Mouse (Mus musculus) limb, embryonic 12.5 days (tissue): ENCODE data around the gene Fam169a. TPM values are rescaled to one million over a fixed set of nuclear protein-coding genes. Genes with fewer than 3 reads are reported as not detected.
"Not testable (repeated sequence)": the region's sequence is repeated elsewhere in the genome, so short reads cannot be mapped to it uniquely, and the experiment has no call there.

Source experiments
- ATAC-seq: fragments of 200-750 bp; cut with Nextera tagmentation; 2 replicates; pipeline ENCODE4 v1.8.0; 2017; ENCODE audit warnings: low read depth, moderate TSS enrichment; ENCODE audit not compliant: insufficient number of reproducible peaks, insufficient read depth, low FRiP score, low TSS enrichment
- H3K27ac ChIP-seq: fragments of 300-500 bp; sonication (generic); 2 replicates; pipeline ENCODE4 v1.5.1; 2016; ENCODE audit warnings: mild to moderate bottlenecking, moderate library complexity
- H3K27me3 ChIP-seq: fragments of 300-500 bp; sonication (generic); 2 replicates; pipeline ENCODE4 v1.6.1; 2016; ENCODE audit warnings: mild to moderate bottlenecking, moderate library complexity
- H3K36me3 ChIP-seq: fragments of 300-500 bp; sonication (generic); 2 replicates; pipeline ENCODE4 v1.6.1; 2016; ENCODE audit warnings: mild to moderate bottlenecking, moderate library complexity
- H3K4me1 ChIP-seq: fragments of 300-500 bp; sonication (generic); replicated peaks from 2 replicates; pipeline ENCODE4 v1.6.1; 2016
- H3K4me2 ChIP-seq: fragments of 300-500 bp; sonication (generic); 2 replicates; pipeline ENCODE4 v1.6.1; 2016; ENCODE audit warnings: mild to moderate bottlenecking, moderate library complexity
- H3K4me3 ChIP-seq: fragments of 300-500 bp; sonication (generic); replicated peaks from 2 replicates; pipeline ENCODE4 v1.5.1; 2016; ENCODE audit warnings: mild to moderate bottlenecking
- H3K9ac ChIP-seq: fragments of 300-500 bp; sonication (generic); replicated peaks from 2 replicates; pipeline ENCODE4 v1.6.1; 2016; ENCODE audit warnings: mild to moderate bottlenecking, moderate library complexity
- H3K9me3 ChIP-seq: fragments of 300-500 bp; sonication (generic); 2 replicates; pipeline ENCODE4 v1.6.1; 2016; ENCODE audit warnings: mild to moderate bottlenecking, moderate library complexity
- WGBS: fragments of 180-500 bp; shearing (Covaris S2); methylation state at CpG from one replicate; pipeline ENCODE4 v1.1.7; 2016; 5-methylcytosine and 5-hydroxymethylcytosine counted together
- polyA plus RNA-seq: library from polyadenylated mRNA; unstranded; fragments of >200 nt; fragmentation: Nextera tagmentation; extraction: Ambion mirVana; gene quantifications from 2 replicates; pipeline ENCODE4 v1.2.1, GENCODE M21; 2016

The Fam169a gene
- polyA plus RNA-seq, 1 experiment from 2014 or later, result 7.2 TPM

- WGBS, result 68% methylated on average over 5 of the region's 8 CpGs
- no peak overlapping the region for H3K9ac ChIP-seq
- no peak for ATAC-seq
- H3K36me3 ChIP-seq, result no peaks in the 10 kb centered on the region
- H3K27ac ChIP-seq, result no peak overlapping the region
- no peaks in the 10 kb centered on the region; the same call in none of the 2 replicates for H3K4me1 ChIP-seq
- no peak overlapping the region for H3K4me3 ChIP-seq
- H3K4me2 ChIP-seq, result no peak overlapping the region
- no peaks in the 10 kb centered on the region; the same call in 1 of the 2 replicates for H3K9me3 ChIP-seq
- H3K27me3 ChIP-seq, result no peaks in the 10 kb centered on the region
Observed at GRCm38 (mm10) chr13:97060331-97060730, 6.8 kb upstream of the Fam169a start.

- Histone ChIP-seq H3K4me1 (no peaks in the 10 kb centered on the region; the same call in none of the 2 replicates), H3K27me3 (0 out of 2 replicates have a peak, but pooled peaks cover 6% of the 10 kb centered on the region), H3K9ac (no peak overlapping the region), H3K4me3 (no peak overlapping the region), H3K4me2 (no peak overlapping the region), H3K27ac (no peak overlapping the region), H3K9me3 (no peaks in the 10 kb centered on the region; the same call in 1 of the 2 replicates), H3K36me3 (no peaks in the 10 kb centered on the region)
- ATAC-seq, result no peak
- WGBS, result 94% methylated on average over 3 of the region's 3 CpGs
Observed at GRCm38 (mm10) chr13:97062151-97062550, 4.9 kb upstream of the Fam169a start.

GRCm38 (mm10) chr13:97063431-97063830 lies 3.7 kb upstream of the Fam169a start:
- H3K4me3 ChIP-seq, result no peak overlapping the region
- H3K4me1 ChIP-seq, result no peaks in the 10 kb centered on the region; the same call in none of the 2 replicates
- no peaks in the 10 kb centered on the region; the same call in 1 of the 2 replicates for H3K9me3 ChIP-seq
- no peaks in the 10 kb centered on the region for H3K36me3 ChIP-seq
- ATAC-seq, result no peak
- WGBS, result 68% methylated on average over 2 of the region's 2 CpGs
- no peak overlapping the region for H3K4me2 ChIP-seq
- 0 out of 2 replicates have a peak, but pooled peaks cover 6% of the 10 kb centered on the region for H3K27me3 ChIP-seq
- H3K9ac ChIP-seq, result no peak overlapping the region
- H3K27ac ChIP-seq, result no peak overlapping the region

GRCm38 (mm10) chr13:97064413-97064812 lies 2.7 kb upstream of the Fam169a start:
- Histone ChIP-seq H3K4me2 (no peak overlapping the region), H3K27ac (no peak overlapping the region), H3K27me3 (0 out of 2 replicates have a peak, but pooled peaks cover 11% of the 10 kb centered on the region), H3K4me1 (no peaks in the 10 kb centered on the region; the same call in none of the 2 replicates), H3K9me3 (no peaks in the 10 kb centered on the region; the same call in 1 of the 2 replicates), H3K9ac (no peak overlapping the region), H3K36me3 (no peaks in the 10 kb centered on the region), H3K4me3 (no peak overlapping the region)
- ATAC-seq, result no peak
- 46% methylated on average over 3 of the region's 3 CpGs for WGBS

- not testable (repeated sequence) for H3K4me1 ChIP-seq, H3K27ac ChIP-seq, H3K9me3 ChIP-seq, H3K4me2 ChIP-seq, H3K9ac ChIP-seq, H3K36me3 ChIP-seq, H3K4me3 ChIP-seq, ATAC-seq
- WGBS, result 50% methylated on average over 18 of the region's 18 CpGs
- peaks cover 16% of the 10 kb centered on the region for H3K27me3 ChIP-seq
Observed at GRCm38 (mm10) chr13:97064844-97065621, 2.1 kb upstream of the Fam169a start.

GRCm38 (mm10) chr13:97067691-97068090 lies 605 bp downstream of the Fam169a start:
- Histone ChIP-seq H3K4me2 (no peak overlapping the region), H3K27ac (no peak overlapping the region), H3K36me3 (no peaks in the 10 kb centered on the region), H3K9me3 (no peaks in the 10 kb centered on the region; the same call in 1 of the 2 replicates), H3K27me3 (peaks cover 21% of the 10 kb centered on the region), H3K9ac (no peak overlapping the region), H3K4me1 (peaks cover 3% of the 10 kb centered on the region), H3K4me3 (no peak overlapping the region)
- 13% methylated on average over 6 of the region's 6 CpGs for WGBS
- ATAC-seq, result no peak

- H3K9me3 ChIP-seq, result no peaks in the 10 kb centered on the region; the same call in 1 of the 2 replicates
- H3K4me2 ChIP-seq, result no peak overlapping the region
- no peak for ATAC-seq
- H3K4me1 ChIP-seq, result peaks cover 3% of the 10 kb centered on the region
- H3K4me3 ChIP-seq, result no peak overlapping the region
- H3K36me3 ChIP-seq, result no peaks in the 10 kb centered on the region
- H3K9ac ChIP-seq, result no peak overlapping the region
- no peak overlapping the region for H3K27ac ChIP-seq
- peaks cover 21% of the 10 kb centered on the region for H3K27me3 ChIP-seq
- 36% methylated on average over 8 of the region's 8 CpGs for WGBS
Observed at GRCm38 (mm10) chr13:97068151-97068550, 1.1 kb downstream of the Fam169a start.

GRCm38 (mm10) chr13:97070931-97071625 lies 4.0 kb downstream of the Fam169a start:
- peak; percentile 58 for ATAC-seq
- Histone ChIP-seq H3K9me3 (no peaks in the 10 kb centered on the region), H3K4me2 (peak overlapping the region; percentile 88), H3K4me1 (peaks cover 3% of the 10 kb centered on the region; the same call in 1 of the 2 replicates), H3K9ac (peak overlapping the region; percentile 78), H3K4me3 (peak overlapping the region; percentile 81), H3K27ac (no peak overlapping the region), H3K36me3 (no peaks in the 10 kb centered on the region), H3K27me3 (peaks cover 21% of the 10 kb centered on the region)
- under 1% methylated on average over 83 of the region's 85 CpGs for WGBS

GRCm38 (mm10) chr13:97071626-97072241 lies 4.6 kb downstream of the Fam169a start:
- H3K4me1 ChIP-seq, result peaks cover 3% of the 10 kb centered on the region; the same call in 1 of the 2 replicates
- no peaks in the 10 kb centered on the region for H3K36me3 ChIP-seq
- peak overlapping the region; percentile 81 for H3K4me3 ChIP-seq
- H3K27me3 ChIP-seq, result peaks cover 19% of the 10 kb centered on the region
- no peaks in the 10 kb centered on the region for H3K9me3 ChIP-seq
- WGBS, result under 1% methylated on average over 59 of the region's 76 CpGs
- H3K9ac ChIP-seq, result peak overlapping the region; percentile 78
- ATAC-seq, result peak; percentile 69
- no peak overlapping the region for H3K27ac ChIP-seq
- peak overlapping the region; percentile 88 for H3K4me2 ChIP-seq

- Histone ChIP-seq H3K4me2 (no peak overlapping the region), H3K36me3 (no peaks in the 10 kb centered on the region), H3K4me3 (no peak overlapping the region), H3K27me3 (peaks cover 16% of the 10 kb centered on the region), H3K4me1 (peaks cover 3% of the 10 kb centered on the region; the same call in 1 of the 2 replicates), H3K9ac (no peak overlapping the region), H3K27ac (no peak overlapping the region), H3K9me3 (no peaks in the 10 kb centered on the region)
- ATAC-seq, result no peak
- 75% methylated on average over 1 of the region's 1 CpGs for WGBS
Observed at GRCm38 (mm10) chr13:97073497-97073896, 6.4 kb downstream of the Fam169a start.

GRCm38 (mm10) chr13:97077556-97077955 lies 10.5 kb downstream of the Fam169a start:
- 92% methylated on average over 2 of the region's 2 CpGs for WGBS
- H3K27me3 ChIP-seq, result no peaks in the 10 kb centered on the region; the same call in 1 of the 2 replicates
- H3K9me3 ChIP-seq, result no peaks in the 10 kb centered on the region
- no peak overlapping the region for H3K4me2 ChIP-seq
- H3K27ac ChIP-seq, result no peak overlapping the region
- ATAC-seq, result no peak
- H3K4me1 ChIP-seq, result no peaks in the 10 kb centered on the region; the same call in 1 of the 2 replicates
- H3K4me3 ChIP-seq, result no peak overlapping the region
- no peaks in the 10 kb centered on the region for H3K36me3 ChIP-seq
- no peak overlapping the region for H3K9ac ChIP-seq
